Comparison of ENCODE assay signal across 8 mouse cellular contexts in the genomic region with DNA sequence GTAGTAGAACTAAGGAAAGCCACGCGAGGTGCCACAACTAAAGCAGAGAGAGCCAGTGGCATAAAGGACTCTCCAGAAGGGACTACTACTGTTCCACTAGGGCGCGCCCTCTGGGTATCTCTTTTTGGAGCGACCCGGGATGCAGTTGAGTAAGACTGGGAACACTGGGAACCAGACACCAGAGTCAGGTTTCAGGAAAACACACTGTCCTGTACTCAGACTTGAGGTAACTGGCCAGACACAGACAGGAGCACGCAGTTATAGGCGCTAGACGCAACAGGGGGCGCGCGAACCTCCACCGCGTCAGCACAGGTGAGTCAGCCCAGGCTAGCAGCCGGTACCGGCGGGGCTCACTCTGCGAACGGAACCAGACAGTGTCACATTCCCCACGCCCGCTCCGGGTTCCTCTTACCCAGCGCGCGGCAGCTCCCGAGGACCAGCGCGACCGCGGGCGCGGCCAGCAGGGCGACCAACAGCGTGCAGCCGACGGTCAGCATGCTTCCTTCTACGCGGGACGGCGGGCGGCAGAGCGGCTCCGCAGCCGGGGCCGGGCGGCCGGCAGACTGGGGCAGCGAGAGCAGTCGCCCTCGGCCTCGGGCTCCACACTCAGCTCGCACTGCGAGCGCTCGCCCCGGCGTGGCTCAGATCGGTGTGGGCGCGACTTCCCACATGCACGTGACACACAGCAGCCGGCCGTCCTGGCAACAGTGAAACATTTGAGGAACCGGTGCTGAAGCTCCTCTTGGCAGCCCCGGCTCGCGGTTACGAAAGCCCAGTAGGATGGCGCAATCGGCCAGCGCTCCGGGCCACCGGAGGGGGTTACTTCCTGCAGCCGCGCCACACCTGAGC. TPM values are rescaled to one million over a fixed set of nuclear protein-coding genes. Genes with fewer than 3 reads are reported as not detected.
DNase-seq lines count a peak whose midpoint lies in the region; ATAC-seq and TF ChIP-seq lines count a peak whose summit lies in the region.

Gene Il6ra (minus strand): TSS at position 654 of the 849 bp plus-strand sequence.

- whole genome bisulfite sequencing in forebrain, embryonic 11.5 days: 2% methylated on average over 75 of the region's 75 CpGs
- WGBS in heart, embryonic 15.5 days: 1% methylated on average over 75 of the region's 75 CpGs
- WGBS in liver, embryonic 13.5 days (ENCODE audit: insufficient replicate concordance): 2% methylated on average over 75 of the region's 75 CpGs
- under 1% methylated on average over 74 of the region's 75 CpGs for WGBS in stomach, embryonic 14.5 days

- TF ChIP-seq CTCF in brain, embryonic 14.5 days (IDR thresholded peaks at IDR 0.05; ENCODE audit: borderline replicate concordance, extremely low read depth, insufficient read depth, insufficient read length): no peak

- no peak for TF ChIP-seq POLR2A in brain, embryonic 14.5 days (IDR thresholded peaks at IDR 0.05; ENCODE audit: borderline replicate concordance, extremely low read depth, insufficient read depth, insufficient read length, poor library complexity, severe bottlenecking)

- H3K4me2 ChIP-seq in forebrain, embryonic 11.5 days (ENCODE audit: low read depth, low read length, severe bottlenecking): peak within 1 kb of the TSS; percentile 97
- H3K4me2 ChIP-seq in heart, embryonic 15.5 days: peak within 1 kb of the TSS; percentile 95
- H3K4me2 ChIP-seq in liver, embryonic 13.5 days: peak within 1 kb of the TSS; percentile 80
- H3K4me2 ChIP-seq in stomach, embryonic 14.5 days (replicated peaks; ENCODE audit: low read depth, low read length): peak within 1 kb of the TSS; percentile 99

- H3K27me3 ChIP-seq in forebrain, embryonic 11.5 days (ENCODE audit: control insufficient read depth, insufficient read depth, low read length): peaks cover 22% of the 10 kb centered on the region
- peaks cover 43% of the 10 kb centered on the region for H3K27me3 ChIP-seq in heart, embryonic 15.5 days
- peaks cover 70% of the 10 kb centered on the region for H3K27me3 ChIP-seq in liver, embryonic 13.5 days
- no peaks in the 10 kb centered on the region for H3K27me3 ChIP-seq in stomach, embryonic 14.5 days (ENCODE audit: control insufficient read depth, insufficient read depth, low read length)

- ATAC-seq in forebrain, embryonic 11.5 days (replicated peaks; ENCODE audit: low FRiP score): peak; percentile 80
- ATAC-seq in heart, embryonic 15.5 days (replicated peaks; ENCODE audit: insufficient number of reproducible peaks, insufficient read depth, low FRiP score, low read depth): peak; percentile 84
- ATAC-seq in liver, embryonic 13.5 days (ENCODE audit: low read depth): peak; percentile 71
- ATAC-seq in stomach, embryonic 14.5 days (ENCODE audit: insufficient number of reproducible peaks, insufficient read depth, low FRiP score, low read depth): peak; percentile 73

- peaks cover 2% of the 10 kb centered on the region; the same call in 1 of the 2 replicates for H3K4me1 ChIP-seq in forebrain, embryonic 11.5 days (replicated peaks; ENCODE audit: control insufficient read depth, insufficient read depth, low read length)
- peaks cover 18% of the 10 kb centered on the region for H3K4me1 ChIP-seq in heart, embryonic 15.5 days (replicated peaks)
- peaks cover 40% of the 10 kb centered on the region for H3K4me1 ChIP-seq in liver, embryonic 13.5 days (replicated peaks)
- 0 out of 2 replicates have a peak, but pooled peaks cover 5% of the 10 kb centered on the region for H3K4me1 ChIP-seq in stomach, embryonic 14.5 days (ENCODE audit: control insufficient read depth, insufficient read depth, low read length)

- H3K27ac ChIP-seq in forebrain, embryonic 11.5 days (ENCODE audit: low read depth, low read length): no peak within 1 kb of the TSS
- peak within 1 kb of the TSS; percentile 41; the same call in 1 of the 2 replicates for H3K27ac ChIP-seq in heart, embryonic 15.5 days
- no peak within 1 kb of the TSS for H3K27ac ChIP-seq in liver, embryonic 13.5 days
- no peak within 1 kb of the TSS for H3K27ac ChIP-seq in stomach, embryonic 14.5 days (ENCODE audit: low read length)

- H3K9me3 ChIP-seq in forebrain, embryonic 11.5 days (ENCODE audit: control insufficient read depth, low read length): no peaks in the 10 kb centered on the region
- H3K9me3 ChIP-seq in heart, embryonic 15.5 days (replicated peaks): no peaks in the 10 kb centered on the region
- no peaks in the 10 kb centered on the region for H3K9me3 ChIP-seq in liver, embryonic 13.5 days (replicated peaks)
- no peaks in the 10 kb centered on the region for H3K9me3 ChIP-seq in stomach, embryonic 14.5 days (ENCODE audit: control insufficient read depth, low read depth, low read length)

- peak within 1 kb of the TSS; percentile 52 for H3K9ac ChIP-seq in forebrain, embryonic 11.5 days (ENCODE audit: low read length)
- peak within 1 kb of the TSS; percentile 55 for H3K9ac ChIP-seq in heart, embryonic 15.5 days
- peak within 1 kb of the TSS; percentile 64 for H3K9ac ChIP-seq in liver, embryonic 13.5 days
- peak within 1 kb of the TSS; percentile 26 for H3K9ac ChIP-seq in stomach, embryonic 14.5 days (replicated peaks; ENCODE audit: low read depth, low read length)

- peak; percentile 85 for DNase-seq in CD4-positive helper T cell, adult 2 months (ENCODE audit: low read depth, low spot score)
- DNase-seq in brain, embryonic 14.5 days (ENCODE audit: low read depth): peak; percentile 80
- DNase-seq in forebrain, embryonic 11.5 days (ENCODE audit: low spot score): peak; percentile 78
- peak; percentile 88 to 94 for DNase-seq in kidney, postnatal 25 days
- peak; percentile 42 for DNase-seq in liver, embryonic 13.5 days
- peak; percentile 46 to 80 for DNase-seq in natural killer cell, adult 2 months (ENCODE audit: low spot score in 2 of 2)

- peak within 1 kb of the TSS; percentile 43 for H3K4me3 ChIP-seq in forebrain, embryonic 11.5 days (ENCODE audit: low read depth, low read length)
- H3K4me3 ChIP-seq in heart, embryonic 15.5 days: peak within 1 kb of the TSS; percentile 53
- peak within 1 kb of the TSS; percentile 61 for H3K4me3 ChIP-seq in liver, embryonic 13.5 days (replicated peaks)
- H3K4me3 ChIP-seq in stomach, embryonic 14.5 days (ENCODE audit: low read depth, low read length): peak within 1 kb of the TSS; percentile 48

- no peaks in the 10 kb centered on the region for H3K36me3 ChIP-seq in forebrain, embryonic 11.5 days (ENCODE audit: control insufficient read depth, insufficient read depth, low read length)
- H3K36me3 ChIP-seq in heart, embryonic 15.5 days: no peaks in the 10 kb centered on the region
- H3K36me3 ChIP-seq in liver, embryonic 13.5 days: no peaks in the 10 kb centered on the region
- H3K36me3 ChIP-seq in stomach, embryonic 14.5 days (ENCODE audit: control insufficient read depth, insufficient read depth, low read length): no peaks in the 10 kb centered on the region

RNA-seq across cellular contexts. Expression of gene Il6ra, which starts in this region (rescaled TPM):
- polyA plus RNA-seq in brain, embryonic 14.5 days (2012; rRNA removed): 0.45 and 0.93 TPM in 2 replicates
- polyA plus RNA-seq in forebrain, embryonic 11.5 days (2014; fragmentation: Nextera tagmentation; extraction: Ambion mirVana): 0.15 and 0.27 TPM in 2 replicates
- polyA plus RNA-seq in heart, embryonic 15.5 days (2015; fragmentation: Nextera tagmentation; extraction: Ambion mirVana): 1.1 and 1.7 TPM in 2 replicates
- 1.9 and 2.2 TPM in 2 replicates for polyA plus RNA-seq in liver, embryonic 13.5 days (2015; fragmentation: Nextera tagmentation; extraction: Ambion mirVana)
- 1.6 and 1.8 TPM in 2 replicates for polyA plus RNA-seq in stomach, embryonic 14.5 days (2014; fragmentation: Nextera tagmentation; extraction: Ambion mirVana)

Comparison
In these comparisons a context has a peak if more than half of its experiments do, and no peak if none do; other contexts are left out.
1. Peak in DNase-seq in brain, embryonic 14.5 days; RNA of the gene not detected or under 1 TPM.
2. Peak in DNase-seq, ATAC-seq, H3K4me3 ChIP-seq, H3K9ac ChIP-seq and H3K4me2 ChIP-seq in forebrain, embryonic 11.5 days; RNA of the gene not detected or under 1 TPM.